Mouse (Mus musculus) liver, embryonic 18 days (tissue): ENCODE data around the gene Fancf. TPM values are rescaled to one million over a fixed set of nuclear protein-coding genes. Genes with fewer than 3 reads are reported as not detected.

Source experiments
- polyA plus RNA-seq: library from polyadenylated mRNA; depleted of rRNA; stranded (reverse); fragments of >200 nt; gene quantifications from 2 replicates; pipeline ENCODE4 v1.2.3, GENCODE M21; 2012; rRNA removed

Fancf gene
- 4.1 and 4.7 TPM in 2 replicates for polyA plus RNA-seq

DNA sequence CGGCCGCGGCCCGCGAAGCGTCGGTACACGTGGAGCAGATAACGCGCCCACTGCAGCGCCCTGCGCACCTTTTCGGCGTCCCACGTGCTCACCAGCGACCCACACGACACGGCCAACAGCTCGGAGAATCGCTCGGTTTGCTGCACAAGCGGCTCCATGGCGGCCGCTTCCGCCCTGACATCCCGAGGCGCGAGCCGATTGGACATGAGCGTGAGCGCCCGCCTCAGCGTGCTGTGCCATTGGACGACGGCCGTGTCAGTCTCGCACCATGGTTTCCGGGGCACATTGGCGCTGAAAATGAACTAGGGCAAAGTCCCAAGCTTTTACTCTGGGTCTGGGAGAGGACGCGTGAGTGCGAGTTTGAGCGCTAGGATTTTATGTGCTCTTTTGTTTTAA, at the start of gene Fancf:
Fancf (minus strand) TSS at position 171 of the 396 bp plus-strand sequence.

DNA sequence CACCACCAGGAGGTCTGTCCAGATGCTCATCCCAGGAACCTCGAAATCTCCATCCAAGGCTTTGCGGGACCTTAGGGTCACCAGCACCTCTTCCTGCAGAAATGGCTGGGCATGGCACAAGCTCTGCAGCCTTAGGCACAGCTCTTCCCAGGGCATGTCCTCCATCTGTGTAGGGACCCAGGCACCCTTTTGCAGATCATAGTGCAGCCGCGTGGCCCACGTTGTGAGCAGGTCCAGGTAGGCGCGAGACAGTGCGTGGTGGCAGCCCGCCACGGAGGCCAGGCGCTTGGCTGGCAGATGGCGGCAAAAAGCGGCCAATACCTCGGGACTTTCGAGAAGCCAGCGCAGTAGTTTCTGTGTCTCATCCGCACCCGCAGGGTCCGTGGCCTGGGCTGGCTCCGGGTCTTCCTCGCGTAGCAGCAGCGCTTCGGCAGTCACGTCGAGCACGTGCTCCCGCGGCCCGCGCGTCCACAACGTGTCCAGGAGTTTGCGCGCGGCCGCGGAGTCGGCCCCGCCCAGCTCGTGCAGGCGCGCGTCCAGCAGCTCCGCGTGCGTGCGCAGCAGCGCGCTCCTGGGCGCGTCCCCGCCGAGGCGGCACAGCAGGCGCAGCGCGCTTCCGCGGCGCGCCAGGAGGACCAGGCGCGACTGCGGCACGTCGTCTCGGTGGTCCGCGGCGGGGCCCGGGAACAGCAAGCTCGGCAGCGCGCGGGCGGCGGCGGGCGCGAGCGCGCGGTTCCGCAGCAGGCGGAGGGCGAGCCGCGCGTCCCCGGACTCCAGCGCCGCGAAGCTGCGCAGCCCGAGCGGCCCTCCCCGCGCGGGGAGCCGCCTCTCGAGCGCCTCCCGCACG, 594 bp downstream of the Fancf start, which contains the start of gene Gas2:
Gas2 (plus strand) TSS at position 766 of the 847 bp plus-strand sequence.

Other genes with a start within 250 kb of the Fancf start
- not detected in 2 replicates for gene Slc17a6, start 240.3 kb downstream of the Fancf start, polyA plus RNA-seq
- gene Gas2, start 252 bp downstream of the Fancf start, polyA plus RNA-seq = 2.7 and 2.9 TPM in 2 replicates
- gene Svip, start 143.8 kb upstream of the Fancf start, polyA plus RNA-seq = 8.6 and 9.3 TPM in 2 replicates
- gene 1700015G11Rik, start 153.5 kb upstream of the Fancf start, polyA plus RNA-seq = not detected in 2 replicates